Mouse (Mus musculus): ENCODE data around the gene Ccnq. TPM values are rescaled to one million over a fixed set of nuclear protein-coding genes. Genes with fewer than 3 reads are reported as not detected.
"Not testable (repeated sequence)": the region's sequence is repeated elsewhere in the genome, so short reads cannot be mapped to it uniquely, and the experiment has no call there.

The Ccnq gene
- polyA plus RNA-seq, 1 experiment from 2014 or later: 40.3 TPM

DNA sequence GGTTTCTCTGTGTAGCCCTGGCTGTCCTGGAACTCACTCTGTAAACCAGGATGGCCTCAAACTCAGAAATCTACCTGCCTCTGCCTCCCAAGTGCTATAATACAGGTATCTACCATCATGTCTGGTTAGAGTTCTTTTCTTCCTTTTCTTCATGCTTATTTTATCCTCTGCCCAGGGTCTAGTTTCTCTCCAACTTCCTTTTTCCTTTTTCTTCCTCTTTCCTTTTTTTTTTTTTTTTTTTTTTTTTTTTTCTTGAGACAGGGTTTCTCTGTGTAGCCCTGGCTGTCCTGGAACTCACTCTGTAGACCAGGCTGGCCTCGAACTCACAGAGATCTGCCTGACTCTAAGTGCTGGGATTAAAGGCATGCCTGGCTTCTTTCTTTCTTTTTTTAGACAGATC, 2.6 kb upstream of the Ccnq start:
- H3K9ac ChIP-seq; H3K9me3 ChIP-seq; ATAC-seq (ENCODE audit: insufficient number of reproducible peaks, low FRiP score, low TSS enrichment, low read depth); H3K4me3 ChIP-seq; H3K27ac ChIP-seq; H3K4me1 ChIP-seq; H3K27me3 ChIP-seq; H3K36me3 ChIP-seq; H3K4me2 ChIP-seq: not testable (repeated sequence)
- WGBS: 85% methylated on average over 1 of the region's 1 CpGs

DNA sequence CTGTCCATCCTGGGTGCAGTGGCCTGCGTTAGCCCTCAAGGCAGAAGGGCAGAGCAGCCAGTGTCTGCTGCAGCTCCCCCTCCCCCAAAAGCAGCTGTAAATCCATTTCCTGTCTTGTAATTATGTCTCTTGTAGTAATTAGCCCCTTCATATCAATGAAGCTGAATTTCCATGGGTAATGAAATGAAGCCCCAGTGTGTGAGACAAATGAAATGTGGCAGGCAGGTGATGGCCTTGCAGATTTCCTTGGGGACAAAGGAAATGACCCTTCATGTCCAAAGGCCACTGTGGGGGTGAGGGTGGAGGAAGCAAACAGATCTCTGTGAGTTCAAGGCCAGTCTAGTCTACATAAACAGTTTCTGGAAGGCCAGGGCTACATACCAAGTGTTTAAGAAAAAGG, 1.7 kb upstream of the Ccnq start:
- ATAC-seq (ENCODE audit: insufficient number of reproducible peaks, low FRiP score, low TSS enrichment, low read depth): no peak
- Histone ChIP-seq H3K9me3 (no peaks in the 10 kb centered on the region), H3K4me1 (peaks cover 7% of the 10 kb centered on the region; the same call in 1 of the 2 replicates), H3K27ac (no peak overlapping the region), H3K9ac (no peak overlapping the region), H3K4me2 (no peak overlapping the region), H3K4me3 (no peak overlapping the region), H3K27me3 (no peaks in the 10 kb centered on the region), H3K36me3 (peaks cover 14% of the 10 kb centered on the region)
- WGBS: 42% methylated on average over 1 of the region's 1 CpGs

DNA sequence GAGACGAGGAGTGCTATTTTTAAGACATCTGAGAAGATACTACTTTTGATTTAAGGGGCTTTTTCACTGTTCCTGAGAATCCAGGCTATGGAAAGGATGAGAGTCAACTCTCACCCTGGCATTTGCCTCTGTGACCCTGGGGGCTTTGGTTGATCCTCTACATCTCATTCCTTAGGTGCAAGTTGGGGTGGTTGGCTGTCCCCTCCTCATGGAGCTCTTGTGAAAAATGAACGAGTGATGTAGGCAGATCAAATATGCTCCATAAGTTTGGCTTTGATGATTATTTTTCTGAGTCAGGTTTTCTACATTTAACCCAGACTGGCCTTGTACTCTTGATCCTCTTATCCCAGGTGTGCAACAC, 294 bp upstream of the Ccnq start:
- 2% methylated on average over 2 of the region's 2 CpGs for WGBS
- peak overlapping the region; percentile 71 for H3K4me2 ChIP-seq
- peaks cover 7% of the 10 kb centered on the region; the same call in 1 of the 2 replicates for H3K4me1 ChIP-seq
- H3K9me3 ChIP-seq: no peaks in the 10 kb centered on the region
- no peaks in the 10 kb centered on the region for H3K27me3 ChIP-seq
- H3K9ac ChIP-seq: peak overlapping the region; percentile 76
- H3K4me3 ChIP-seq: peak overlapping the region; percentile 71
- H3K36me3 ChIP-seq: peaks cover 14% of the 10 kb centered on the region
- H3K27ac ChIP-seq: peak overlapping the region; percentile 86
- no peak for ATAC-seq (ENCODE audit: insufficient number of reproducible peaks, low FRiP score, low TSS enrichment, low read depth)

DNA sequence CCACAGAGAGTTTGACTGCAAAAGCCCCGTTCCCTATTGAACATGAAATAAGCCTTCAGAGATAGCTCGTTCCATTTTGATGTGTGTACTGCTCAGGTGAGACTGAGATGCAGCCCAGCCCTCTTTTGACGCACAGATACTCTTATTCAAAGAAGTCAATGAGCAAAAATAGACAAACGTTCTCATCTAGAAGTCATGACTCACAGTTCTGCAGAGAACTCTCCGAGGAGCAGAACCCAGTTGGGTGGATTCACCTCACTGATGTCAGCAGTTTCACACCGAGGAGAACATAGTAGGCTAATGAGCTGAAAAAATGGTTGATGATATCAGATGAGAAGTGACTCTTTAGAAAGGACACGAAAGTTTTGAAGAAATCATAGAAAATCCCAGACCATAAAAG, 5.3 kb downstream of the Ccnq start:
- ATAC-seq (ENCODE audit: insufficient number of reproducible peaks, low FRiP score, low TSS enrichment, low read depth): no peak
- Histone ChIP-seq H3K9me3 (no peaks in the 10 kb centered on the region), H3K27ac (peak overlapping the region; percentile 4; the same call in 1 of the 2 replicates), H3K4me2 (no peak overlapping the region), H3K27me3 (no peaks in the 10 kb centered on the region), H3K4me1 (peaks cover 7% of the 10 kb centered on the region; the same call in 1 of the 2 replicates), H3K36me3 (peaks cover 14% of the 10 kb centered on the region), H3K4me3 (no peak overlapping the region), H3K9ac (no peak overlapping the region)
- WGBS: 82% methylated on average over 7 of the region's 7 CpGs

DNA sequence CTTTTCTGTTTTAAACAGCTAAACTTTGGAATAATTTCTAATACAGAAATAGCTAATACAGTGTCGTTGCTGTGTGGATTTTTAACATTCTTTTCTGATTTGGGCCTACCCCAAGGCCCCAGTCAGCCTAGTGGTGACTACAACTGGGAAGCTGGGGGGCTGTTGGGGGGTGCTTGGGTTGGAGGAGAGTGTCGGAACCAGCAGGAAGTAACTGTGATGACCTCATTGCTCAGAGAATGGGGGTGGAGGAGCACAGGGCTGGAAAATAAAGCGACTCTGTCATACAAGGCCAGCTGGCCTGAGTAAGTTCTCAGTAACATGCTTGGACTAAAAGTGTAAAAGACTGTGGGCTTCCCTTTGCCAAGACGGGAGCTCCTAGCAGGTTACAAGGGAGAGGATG, 6.1 kb downstream of the Ccnq start:
- H3K4me1 ChIP-seq: peaks cover under 1% of the 10 kb centered on the region; the same call in 1 of the 2 replicates
- H3K27me3 ChIP-seq: no peaks in the 10 kb centered on the region
- no peak overlapping the region for H3K9ac ChIP-seq
- H3K27ac ChIP-seq: peak overlapping the region; percentile 4; the same call in 1 of the 2 replicates
- no peaks in the 10 kb centered on the region for H3K9me3 ChIP-seq
- WGBS: 53% methylated on average over 4 of the region's 4 CpGs
- H3K4me3 ChIP-seq: no peak overlapping the region
- ATAC-seq (ENCODE audit: insufficient number of reproducible peaks, low FRiP score, low TSS enrichment, low read depth): no peak
- no peak overlapping the region for H3K4me2 ChIP-seq
- peaks cover 14% of the 10 kb centered on the region for H3K36me3 ChIP-seq

DNA sequence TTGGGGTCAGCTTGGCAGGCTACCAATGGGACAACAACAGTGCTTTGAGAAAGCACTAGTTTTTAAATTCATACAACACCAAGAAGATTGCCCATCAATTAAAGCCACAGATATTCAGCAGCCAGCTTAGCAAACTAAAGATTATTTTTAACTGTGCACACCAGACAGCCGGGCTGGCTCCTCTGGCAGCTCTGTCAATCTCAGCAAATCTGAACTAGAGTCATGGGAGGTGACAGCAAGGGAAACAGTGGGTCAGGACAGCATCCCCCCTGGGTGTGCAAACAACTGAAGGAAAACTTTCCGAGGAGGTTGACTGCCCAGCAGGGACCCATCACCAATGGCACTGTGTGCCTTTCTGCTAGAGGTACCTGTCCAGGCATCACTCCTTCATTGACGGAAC, 9.1 kb downstream of the Ccnq start:
- no peaks in the 10 kb centered on the region for H3K27me3 ChIP-seq
- no peaks in the 10 kb centered on the region for H3K4me1 ChIP-seq
- 88% methylated on average over 3 of the region's 3 CpGs for WGBS
- H3K36me3 ChIP-seq: no peaks in the 10 kb centered on the region
- H3K4me2 ChIP-seq: no peak overlapping the region
- H3K27ac ChIP-seq: no peak overlapping the region
- no peaks in the 10 kb centered on the region for H3K9me3 ChIP-seq
- H3K4me3 ChIP-seq: no peak overlapping the region
- H3K9ac ChIP-seq: no peak overlapping the region
- no peak for ATAC-seq (ENCODE audit: insufficient number of reproducible peaks, low FRiP score, low TSS enrichment, low read depth)

DNA sequence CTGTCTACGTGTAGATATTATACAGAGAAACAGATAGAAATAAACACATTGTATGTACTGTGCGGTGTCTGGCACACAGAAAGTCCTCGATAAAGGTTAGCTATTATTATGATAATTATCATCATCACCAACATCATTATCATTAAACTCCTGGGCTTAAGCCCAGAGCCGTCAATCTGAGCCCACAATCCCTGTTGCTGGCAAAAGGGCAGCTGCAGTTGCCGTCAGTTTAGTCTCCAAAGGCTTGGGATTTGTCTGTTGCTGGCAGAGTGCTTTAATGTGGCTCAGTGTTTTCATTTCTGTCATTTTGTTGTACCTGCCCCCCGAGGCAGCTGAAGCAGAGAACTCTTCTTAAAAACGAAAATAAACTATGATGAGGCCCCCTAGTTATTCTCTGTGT, 9.6 kb downstream of the Ccnq start:
- 72% methylated on average over 7 of the region's 7 CpGs for WGBS

DNA sequence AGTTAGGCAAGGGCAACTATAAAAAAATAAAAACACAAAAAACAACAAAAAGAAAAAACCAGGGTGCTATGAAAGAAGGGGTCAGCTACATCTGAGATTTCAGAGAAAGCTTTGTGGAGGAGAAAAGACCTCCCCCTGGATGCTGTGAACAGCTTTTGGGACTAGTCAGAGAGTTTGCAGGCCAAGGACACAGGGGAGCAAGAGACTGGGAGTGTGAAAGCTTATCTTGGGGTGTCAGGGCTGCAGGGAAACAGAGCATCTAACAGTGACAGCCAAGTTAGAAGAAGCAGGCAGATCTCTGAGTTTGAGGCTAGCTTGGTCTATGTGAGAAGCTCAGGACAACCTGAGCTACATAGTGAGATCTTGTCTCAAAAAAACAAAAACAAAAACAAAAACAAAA, 12.2 kb downstream of the Ccnq start:
- Histone ChIP-seq H3K27me3 (no peaks in the 10 kb centered on the region), H3K9me3 (no peaks in the 10 kb centered on the region), H3K27ac (no peak overlapping the region), H3K4me3 (no peak overlapping the region), H3K4me1 (no peaks in the 10 kb centered on the region), H3K9ac (no peak overlapping the region), H3K4me2 (no peak overlapping the region), H3K36me3 (no peaks in the 10 kb centered on the region)
- ATAC-seq (ENCODE audit: insufficient number of reproducible peaks, low FRiP score, low TSS enrichment, low read depth): no peak

More for the DNA sequence above, 9.6 kb downstream of the Ccnq start:
- H3K9ac ChIP-seq: no peak overlapping the region
- H3K27ac ChIP-seq: no peak overlapping the region
- no peak for ATAC-seq (ENCODE audit: insufficient number of reproducible peaks, low FRiP score, low TSS enrichment, low read depth)
- no peaks in the 10 kb centered on the region for H3K36me3 ChIP-seq
- no peaks in the 10 kb centered on the region for H3K27me3 ChIP-seq
- H3K4me1 ChIP-seq: no peaks in the 10 kb centered on the region
- no peak overlapping the region for H3K4me2 ChIP-seq
- H3K4me3 ChIP-seq: no peak overlapping the region
- H3K9me3 ChIP-seq: no peaks in the 10 kb centered on the region

DNA sequence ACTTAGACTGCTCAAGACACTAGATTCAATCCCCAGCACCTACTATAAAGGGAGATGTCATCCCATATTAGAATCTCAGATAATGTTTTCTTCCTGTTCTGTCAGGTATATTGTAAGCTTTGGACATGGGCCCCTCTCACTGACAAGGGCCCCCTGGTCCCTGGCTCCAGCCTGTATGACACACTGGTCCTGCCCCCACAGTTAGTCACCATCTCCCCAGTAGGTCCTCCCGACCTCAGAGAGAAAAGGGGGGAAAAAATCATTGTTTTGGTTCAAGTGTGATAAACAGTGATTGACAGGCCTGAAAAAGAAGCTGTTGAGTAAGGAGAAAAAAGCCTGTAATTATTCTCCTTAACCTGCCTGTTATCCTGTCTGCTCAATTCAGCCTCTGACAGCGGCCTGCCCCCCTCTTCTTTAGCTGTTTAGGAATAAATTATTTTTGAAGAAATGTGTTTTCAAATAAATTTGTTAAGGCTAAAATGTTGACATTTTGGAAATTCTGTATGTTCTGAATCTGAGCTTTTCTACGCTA, 14.6 kb downstream of the Ccnq start:
- H3K4me3 ChIP-seq: no peak overlapping the region
- H3K27me3 ChIP-seq: no peaks in the 10 kb centered on the region
- no peak for ATAC-seq (ENCODE audit: insufficient number of reproducible peaks, low FRiP score, low TSS enrichment, low read depth)
- no peak overlapping the region for H3K4me2 ChIP-seq
- H3K27ac ChIP-seq: no peak overlapping the region
- WGBS: 67% methylated on average over 3 of the region's 3 CpGs
- no peak overlapping the region for H3K9ac ChIP-seq
- H3K4me1 ChIP-seq: no peaks in the 10 kb centered on the region
- no peaks in the 10 kb centered on the region for H3K36me3 ChIP-seq
- H3K9me3 ChIP-seq: no peaks in the 10 kb centered on the region

DNA sequence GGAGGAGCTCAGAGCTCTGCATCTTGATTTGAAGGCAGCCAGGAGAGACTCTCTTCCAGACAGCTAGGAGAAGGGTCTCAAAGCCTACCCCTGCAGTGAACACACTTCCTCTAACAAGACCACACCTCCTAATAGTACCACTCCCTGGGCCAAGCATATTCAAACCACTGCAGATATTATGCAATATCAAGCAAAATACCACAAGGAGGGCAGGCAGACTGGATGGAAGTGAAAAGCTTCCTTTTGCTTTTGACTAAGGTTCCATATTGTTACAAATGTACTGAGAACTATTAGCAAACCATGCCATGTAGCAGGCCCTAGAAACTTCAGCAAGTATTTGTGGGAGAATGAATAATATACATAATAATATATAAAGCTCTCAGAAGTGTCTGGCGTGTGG, 16.4 kb downstream of the Ccnq start:
- 90% methylated on average over 1 of the region's 1 CpGs for WGBS
- Histone ChIP-seq H3K27me3 (no peaks in the 10 kb centered on the region), H3K4me3 (no peak overlapping the region), H3K9ac (no peak overlapping the region), H3K4me1 (no peaks in the 10 kb centered on the region), H3K9me3 (no peaks in the 10 kb centered on the region), H3K4me2 (no peak overlapping the region), H3K36me3 (no peaks in the 10 kb centered on the region), H3K27ac (no peak overlapping the region)
- ATAC-seq (ENCODE audit: insufficient number of reproducible peaks, low FRiP score, low TSS enrichment, low read depth): no peak

DNA sequence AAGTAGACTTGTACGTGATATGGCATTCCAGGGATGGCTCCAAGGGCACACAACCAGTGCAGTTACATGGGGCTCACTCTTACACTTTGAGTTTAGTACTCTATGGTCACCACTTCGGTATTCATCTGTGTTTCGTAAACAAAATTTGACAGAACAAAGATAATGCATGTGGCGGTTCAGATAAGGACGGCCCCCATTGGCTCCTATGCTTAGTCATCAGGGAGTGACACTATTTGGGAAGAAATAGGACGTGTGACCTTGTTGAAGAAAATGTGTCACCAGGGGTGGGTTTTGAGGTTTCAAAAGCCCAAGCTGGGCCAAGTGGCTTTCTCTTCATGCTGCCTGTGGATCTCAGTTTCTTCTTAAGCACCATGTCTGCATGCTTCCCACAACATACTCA, 18.9 kb downstream of the Ccnq start:
- no peak overlapping the region for H3K4me2 ChIP-seq
- H3K27me3 ChIP-seq: no peaks in the 10 kb centered on the region
- 82% methylated on average over 6 of the region's 6 CpGs for WGBS
- no peak overlapping the region for H3K4me3 ChIP-seq
- ATAC-seq (ENCODE audit: insufficient number of reproducible peaks, low FRiP score, low TSS enrichment, low read depth): no peak
- H3K27ac ChIP-seq: no peak overlapping the region
- H3K4me1 ChIP-seq: no peaks in the 10 kb centered on the region
- H3K9me3 ChIP-seq: no peaks in the 10 kb centered on the region
- no peak overlapping the region for H3K9ac ChIP-seq
- no peaks in the 10 kb centered on the region for H3K36me3 ChIP-seq

DNA sequence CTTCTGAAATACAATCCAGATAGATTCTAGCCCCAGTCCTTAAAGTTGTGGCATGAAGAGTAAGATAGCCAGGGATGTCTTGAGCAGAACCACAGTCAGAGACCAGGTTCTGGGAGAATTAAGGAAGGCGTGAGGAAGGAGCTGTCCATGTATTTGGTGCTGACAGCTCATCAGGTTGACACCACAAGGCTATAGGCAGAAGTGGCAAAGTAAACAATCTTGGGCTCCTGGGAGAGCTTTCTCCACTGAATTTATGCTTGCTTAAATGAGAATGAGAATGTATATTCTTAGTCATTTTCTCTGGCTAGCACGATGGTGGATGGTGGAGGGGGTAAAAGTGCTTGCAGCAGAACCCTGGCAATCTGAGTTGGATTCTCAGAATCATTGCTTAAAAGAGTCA, 20.6 kb downstream of the Ccnq start:
- no peaks in the 10 kb centered on the region for H3K36me3 ChIP-seq
- H3K4me1 ChIP-seq: no peaks in the 10 kb centered on the region
- no peak overlapping the region for H3K4me3 ChIP-seq
- H3K9me3 ChIP-seq: no peaks in the 10 kb centered on the region
- no peaks in the 10 kb centered on the region for H3K27me3 ChIP-seq
- ATAC-seq (ENCODE audit: insufficient number of reproducible peaks, low FRiP score, low TSS enrichment, low read depth): no peak
- WGBS: 17% methylated on average over 2 of the region's 2 CpGs
- H3K9ac ChIP-seq: no peak overlapping the region
- no peak overlapping the region for H3K27ac ChIP-seq
- no peak overlapping the region for H3K4me2 ChIP-seq

DNA sequence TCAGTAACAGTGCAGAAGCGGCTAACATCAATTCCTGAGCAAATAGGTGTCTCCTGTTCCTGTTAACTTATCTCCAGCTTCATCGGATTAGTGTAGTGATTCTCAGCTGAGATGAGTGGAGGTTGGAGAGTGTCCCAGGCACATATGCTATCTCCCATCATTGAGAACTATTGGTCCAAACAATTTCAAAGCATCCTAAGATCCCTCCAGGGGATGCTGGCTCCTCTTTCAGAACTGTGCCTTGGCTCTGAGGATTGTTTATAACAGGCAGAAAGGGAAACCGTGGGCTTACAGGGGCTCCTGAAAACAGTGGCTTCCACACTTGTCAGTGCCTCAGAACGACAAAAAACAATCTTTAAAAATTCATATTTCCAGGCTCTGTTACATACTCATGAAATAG, 23.5 kb downstream of the Ccnq start:
- H3K4me1 ChIP-seq: no peaks in the 10 kb centered on the region
- H3K4me3 ChIP-seq: no peak overlapping the region
- ATAC-seq (ENCODE audit: insufficient number of reproducible peaks, low FRiP score, low TSS enrichment, low read depth): no peak
- H3K4me2 ChIP-seq: no peak overlapping the region
- no peaks in the 10 kb centered on the region for H3K9me3 ChIP-seq
- 74% methylated on average over 4 of the region's 4 CpGs for WGBS
- H3K27me3 ChIP-seq: no peaks in the 10 kb centered on the region
- no peak overlapping the region for H3K9ac ChIP-seq
- no peak overlapping the region for H3K27ac ChIP-seq
- H3K36me3 ChIP-seq: no peaks in the 10 kb centered on the region
